7 mouse cellular contexts compared by ENCODE assay signal in the genomic region with DNA sequence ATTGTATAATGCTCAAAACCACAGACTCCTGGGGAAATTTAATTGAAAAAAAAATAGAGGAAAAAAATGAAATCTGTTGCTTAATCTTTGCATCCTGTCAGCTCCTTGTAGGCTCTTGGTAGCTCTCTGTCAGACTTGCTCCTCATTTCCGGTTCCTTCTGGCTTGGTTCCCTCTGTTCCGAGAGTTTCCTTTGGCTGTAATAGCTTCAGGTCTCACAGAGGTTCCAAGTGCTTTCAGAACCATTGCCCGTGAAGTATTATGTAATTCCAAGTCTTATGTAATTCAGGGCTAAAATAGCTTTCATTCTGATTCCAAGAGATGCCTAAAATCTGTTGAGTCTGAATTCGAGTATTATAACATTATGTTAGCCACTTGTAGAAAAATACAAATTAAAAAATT.
DNase-seq lines count a peak whose midpoint lies in the region; ATAC-seq and TF ChIP-seq lines count a peak whose summit lies in the region.

No protein-coding gene starts in this region.

- no peaks in the 10 kb centered on the region for H3K27me3 ChIP-seq in intestine, embryonic 15.5 days (replicated peaks)
- no peaks in the 10 kb centered on the region for H3K27me3 ChIP-seq in midbrain, postnatal 0 days (ENCODE audit: insufficient read depth, low read length)

- no peaks in the 10 kb centered on the region for H3K4me1 ChIP-seq in intestine, embryonic 15.5 days (replicated peaks)
- H3K4me1 ChIP-seq in midbrain, postnatal 0 days (ENCODE audit: insufficient read depth, low read length) = no peaks in the 10 kb centered on the region

- TF ChIP-seq CTCF in midbrain, postnatal 0 days (IDR thresholded peaks at IDR 0.05) = no peak

- WGBS in intestine, embryonic 15.5 days = 62% methylated on average over 4 of the region's 4 CpGs
- 62% methylated on average over 4 of the region's 4 CpGs for WGBS in midbrain, postnatal 0 days

- ATAC-seq in hematopoietic stem cell, adult 5-6 weeks (replicated peaks in 1 of 2; ENCODE audit: insufficient read depth in 1 of 2, low FRiP score in 2 of 2, low TSS enrichment in 1 of 2, low read depth in 1 of 2, poor library complexity in 2 of 2, severe bottlenecking in 2 of 2) = peak; percentile 62 to 87
- ATAC-seq in intestine, embryonic 15.5 days = no peak
- no peak for ATAC-seq in midbrain, postnatal 0 days (ENCODE audit: low FRiP score)

- no peaks in the 10 kb centered on the region for H3K36me3 ChIP-seq in intestine, embryonic 15.5 days
- no peaks in the 10 kb centered on the region for H3K36me3 ChIP-seq in midbrain, postnatal 0 days (ENCODE audit: insufficient read depth, low read length)

- H3K9ac ChIP-seq in intestine, embryonic 15.5 days = no peak overlapping the region
- H3K9ac ChIP-seq in midbrain, postnatal 0 days (replicated peaks; ENCODE audit: low read length, poor library complexity, severe bottlenecking) = no peak overlapping the region

- no peak overlapping the region for H3K27ac ChIP-seq in intestine, embryonic 15.5 days
- no peak overlapping the region for H3K27ac ChIP-seq in midbrain, postnatal 0 days (ENCODE audit: low read depth, low read length)

- no peak overlapping the region for H3K4me2 ChIP-seq in intestine, embryonic 15.5 days (replicated peaks)
- H3K4me2 ChIP-seq in midbrain, postnatal 0 days (ENCODE audit: low read depth, low read length, poor library complexity, severe bottlenecking) = no peak overlapping the region

- H3K4me3 ChIP-seq in intestine, embryonic 15.5 days (replicated peaks) = no peak overlapping the region
- no peak overlapping the region for H3K4me3 ChIP-seq in midbrain, postnatal 0 days (ENCODE audit: low read depth, low read length)

- no peaks in the 10 kb centered on the region for H3K9me3 ChIP-seq in intestine, embryonic 15.5 days
- H3K9me3 ChIP-seq in midbrain, postnatal 0 days (ENCODE audit: low read length) = no peaks in the 10 kb centered on the region

- DNase-seq in urinary bladder, postnatal 36 days (ENCODE audit: low spot score in 2 of 2) = peak; percentile 6 to 61
- no peak for DNase-seq in urinary bladder, postnatal 10 days (ENCODE audit: low spot score)
- peak; percentile 47 to 62 for DNase-seq in cerebellum, postnatal 36 days
- DNase-seq in lung, adult 18-20 months = peak; percentile 67 to 87
- DNase-seq in midbrain, postnatal 0 days (ENCODE audit: low spot score) = no peak

Comparison
In these comparisons a context has a peak if more than half of its experiments do, and no peak if none do; other contexts are left out.
1. DNase-seq: peak in urinary bladder, postnatal 36 days (2 of 2), cerebellum, postnatal 36 days (2 of 2) and lung, adult 18-20 months (2 of 2); none in urinary bladder, postnatal 10 days (single experiment) and midbrain, postnatal 0 days (single experiment).
2. ATAC-seq: peak in hematopoietic stem cell, adult 5-6 weeks (2 of 2); none in intestine, embryonic 15.5 days (single experiment) and midbrain, postnatal 0 days (single experiment).